Mouse (Mus musculus) retina, embryonic 14.5 days (tissue): ENCODE measurements around the gene AL607142.1.
A peak's percentile ranks its signal among the peaks of the same experiment; 100 is the strongest.

ENCODE experiments used
- DNase-seq: peaks from one replicate; pipeline ENCODE4 v3.0.0-alpha.2; 2015; ENCODE audit warnings: low spot score

Gene AL607142.1

GRCm38 (mm10) chr4:120104599-120104998 is 39.8 kb downstream of the AL607142.1 start:
- DNase-seq, result peak; percentile 86

- no peak for DNase-seq
Measured at GRCm38 (mm10) chr4:120106362-120106761, 41.6 kb downstream of the AL607142.1 start.

- no peak for DNase-seq
Measured at GRCm38 (mm10) chr4:120107787-120108186, 43.0 kb downstream of the AL607142.1 start.

DNA sequence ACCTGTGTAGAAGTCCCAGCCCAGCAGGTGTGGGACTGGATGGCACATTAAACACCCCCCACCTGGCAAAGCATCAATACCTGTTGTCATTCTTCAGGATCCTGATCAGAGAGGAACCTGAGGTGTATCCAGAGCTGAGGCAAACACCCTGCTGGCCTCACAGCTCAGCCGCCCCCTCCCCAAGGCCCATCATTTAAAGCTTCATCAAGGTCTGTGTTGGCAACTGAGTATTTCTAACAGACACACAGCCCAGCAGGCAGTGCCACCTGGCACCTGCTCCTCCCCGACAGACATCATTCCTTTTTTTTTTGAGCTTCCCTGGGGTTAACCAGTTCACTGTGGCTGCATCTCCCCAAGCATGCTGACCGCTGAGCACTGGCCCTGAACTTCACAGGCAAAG is 50.7 kb downstream of the AL607142.1 start:
- DNase-seq, result no peak

DNA sequence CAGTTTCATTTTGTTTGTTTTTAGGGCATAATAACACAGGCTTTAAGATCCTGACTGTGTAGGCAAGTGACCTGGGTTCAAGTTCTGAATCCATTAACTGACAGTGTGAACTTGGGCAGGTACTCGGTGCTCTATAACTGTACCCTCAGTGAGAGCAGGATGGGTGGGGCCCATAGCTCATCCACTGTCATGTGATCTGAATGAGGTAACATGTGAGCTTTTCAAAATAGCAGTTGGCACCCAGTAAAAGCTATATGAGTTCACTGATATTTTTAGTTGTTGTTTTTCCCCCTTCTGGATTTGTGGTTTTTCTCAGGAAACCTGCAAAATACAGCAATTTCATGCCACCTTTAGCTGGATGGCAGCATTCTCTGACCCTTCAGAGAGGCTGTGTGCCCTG is 51.5 kb downstream of the AL607142.1 start:
- DNase-seq, result no peak

DNA sequence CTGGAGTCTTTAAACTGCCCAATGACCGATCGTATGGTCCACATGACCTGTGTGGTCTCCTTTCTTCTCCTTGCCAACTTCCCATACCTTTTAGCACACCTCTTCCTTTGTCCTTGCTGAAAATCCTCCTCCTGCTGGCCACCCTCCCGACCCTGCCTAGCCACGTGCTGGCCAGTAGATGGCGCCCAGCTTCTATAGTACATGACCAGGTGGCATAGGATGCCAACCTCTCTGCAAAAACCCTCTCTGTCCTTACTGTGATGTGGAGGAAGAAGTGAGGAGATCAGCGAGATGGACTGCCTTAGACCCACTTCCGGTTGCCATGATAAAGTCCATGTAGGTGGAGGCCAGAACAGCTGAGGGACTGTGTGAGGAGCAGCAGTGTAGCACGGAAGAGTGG is 55.5 kb downstream of the AL607142.1 start:
- DNase-seq, result peak; percentile 70

DNA sequence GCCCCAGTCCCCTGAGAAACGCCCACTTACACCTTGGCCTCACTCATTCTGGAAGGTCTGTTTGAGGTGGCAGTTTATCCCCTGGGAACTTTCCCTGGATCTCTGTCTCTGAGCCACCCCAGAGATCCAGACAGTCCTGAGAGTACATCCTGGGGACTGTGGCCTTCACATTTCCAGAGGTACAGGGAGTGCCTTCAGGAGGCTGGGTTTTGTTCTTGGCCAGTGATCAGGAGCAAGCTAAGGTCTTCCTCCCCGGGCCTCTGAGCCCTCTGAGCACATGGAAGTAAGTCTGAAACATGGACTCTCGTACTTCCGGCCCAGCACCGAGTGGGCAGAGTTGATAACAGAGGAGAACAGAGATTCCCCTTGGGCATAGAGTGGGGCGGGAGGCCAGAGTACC is 59.9 kb downstream of the AL607142.1 start:
- DNase-seq, result no peak

DNA sequence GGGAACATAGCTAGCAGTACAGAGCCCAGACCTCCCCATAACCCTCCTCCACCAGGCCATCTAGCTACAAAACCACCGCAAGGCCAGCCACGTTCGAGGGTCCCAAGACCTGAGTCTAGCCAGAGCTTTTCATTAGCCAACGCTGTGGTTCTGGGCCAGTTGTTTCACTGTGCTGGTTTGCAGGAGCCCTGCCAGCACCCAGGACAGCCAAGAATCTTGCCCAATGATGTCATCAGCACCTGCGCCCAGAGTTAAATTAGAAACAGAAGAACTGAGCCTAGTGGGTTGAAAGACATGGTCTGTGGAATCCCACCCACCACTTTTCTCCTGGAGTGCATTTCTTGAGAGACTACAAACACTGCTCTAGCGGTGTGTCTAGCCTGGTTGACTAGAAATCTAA is 61.3 kb downstream of the AL607142.1 start:
- DNase-seq, result no peak

DNA sequence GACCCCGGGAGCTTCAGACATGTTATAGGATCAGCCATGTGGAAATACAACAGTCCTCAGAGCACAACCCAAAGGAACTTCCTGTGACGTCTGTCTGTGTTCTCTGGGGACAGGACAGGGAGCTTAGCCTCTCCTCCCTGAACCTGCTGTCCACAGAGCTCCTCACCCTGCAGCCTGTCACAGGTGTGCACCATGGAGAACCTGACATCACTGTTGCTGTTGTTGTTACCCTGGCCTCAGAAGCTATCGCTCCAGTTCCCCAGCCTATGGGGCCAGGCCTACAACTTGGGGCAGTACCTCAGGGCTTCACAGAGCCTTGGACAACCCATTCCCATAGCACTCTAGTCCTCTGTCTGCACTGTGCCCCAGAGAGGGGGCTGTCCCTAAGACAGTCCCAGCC is 62.5 kb downstream of the AL607142.1 start:
- DNase-seq, result no peak

- DNase-seq, result no peak
Measured at GRCm38 (mm10) chr4:120128033-120128432, 63.2 kb downstream of the AL607142.1 start.

DNA sequence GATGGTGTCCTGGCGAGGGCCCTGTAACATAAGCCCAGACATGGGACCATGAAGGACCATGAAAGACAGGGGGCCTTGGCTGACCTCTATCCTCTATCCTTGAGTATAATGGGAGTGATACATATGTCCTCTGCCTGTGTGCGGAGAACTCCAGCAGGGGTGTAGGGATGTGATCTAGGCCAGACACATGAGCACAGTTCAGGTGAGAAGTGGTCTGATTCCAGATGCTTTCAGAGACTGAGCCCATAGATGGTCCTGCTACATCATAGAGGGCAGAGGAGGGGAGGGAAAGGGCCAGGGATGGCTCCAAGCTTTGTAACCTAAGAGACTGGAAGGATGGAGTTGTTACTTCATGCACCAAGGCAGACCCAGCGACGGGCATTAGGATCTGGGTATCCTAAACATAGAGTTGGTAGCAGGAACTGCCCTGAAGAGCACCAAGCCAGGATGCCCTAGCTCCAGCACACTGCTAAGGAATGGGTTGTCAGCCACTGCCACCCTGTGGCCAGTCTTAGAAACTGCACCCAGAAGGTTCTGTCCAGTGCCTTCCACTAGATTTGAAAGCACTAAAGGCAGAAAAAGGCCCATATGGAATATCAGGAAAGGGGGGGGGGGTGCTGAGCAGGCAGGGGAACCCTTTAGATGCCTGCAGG is 64.6 kb downstream of the AL607142.1 start:
- peak; percentile 87 for DNase-seq

DNA sequence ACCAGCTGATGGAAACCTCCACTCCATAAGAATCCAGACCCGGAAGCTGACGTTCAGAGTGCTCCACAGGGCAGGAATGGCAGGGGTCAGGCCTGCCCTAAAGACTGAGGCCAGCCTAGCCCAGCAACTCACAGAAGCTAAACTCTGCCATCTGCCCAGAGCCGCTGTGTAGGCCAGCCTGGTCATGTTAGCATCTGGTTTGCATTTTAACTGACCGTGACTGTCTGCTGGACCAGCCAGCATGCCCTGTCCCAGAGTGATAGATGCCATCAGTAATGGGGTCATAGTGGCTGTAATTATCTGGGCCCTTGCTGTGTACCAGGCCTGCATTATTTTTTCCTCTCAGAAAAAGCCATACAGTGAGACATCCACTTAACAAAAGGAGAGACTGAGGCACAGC is 66.1 kb downstream of the AL607142.1 start:
- DNase-seq, result no peak

- no peak for DNase-seq
Measured at GRCm38 (mm10) chr4:120131441-120132220, 66.8 kb downstream of the AL607142.1 start.

DNA sequence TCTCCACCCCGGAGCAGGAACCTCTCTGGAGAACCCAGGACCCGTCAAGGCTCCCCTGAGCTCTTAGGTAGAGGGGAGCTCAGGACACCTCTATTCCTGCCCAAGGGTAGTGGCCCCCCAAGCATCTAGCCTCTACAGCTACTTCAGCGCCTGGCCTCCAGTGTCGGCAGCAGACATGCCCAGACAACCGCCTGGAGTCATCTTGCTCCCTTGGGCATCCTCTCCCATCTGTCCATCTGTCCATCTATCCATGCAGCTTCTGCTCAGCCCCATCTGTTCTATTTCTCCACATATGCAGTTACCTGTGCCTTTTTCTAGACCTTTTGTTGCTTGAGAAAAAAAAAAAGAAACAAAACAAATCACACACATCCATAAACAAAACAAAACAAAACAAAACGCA is 69.4 kb downstream of the AL607142.1 start:
- DNase-seq, result no peak

DNA sequence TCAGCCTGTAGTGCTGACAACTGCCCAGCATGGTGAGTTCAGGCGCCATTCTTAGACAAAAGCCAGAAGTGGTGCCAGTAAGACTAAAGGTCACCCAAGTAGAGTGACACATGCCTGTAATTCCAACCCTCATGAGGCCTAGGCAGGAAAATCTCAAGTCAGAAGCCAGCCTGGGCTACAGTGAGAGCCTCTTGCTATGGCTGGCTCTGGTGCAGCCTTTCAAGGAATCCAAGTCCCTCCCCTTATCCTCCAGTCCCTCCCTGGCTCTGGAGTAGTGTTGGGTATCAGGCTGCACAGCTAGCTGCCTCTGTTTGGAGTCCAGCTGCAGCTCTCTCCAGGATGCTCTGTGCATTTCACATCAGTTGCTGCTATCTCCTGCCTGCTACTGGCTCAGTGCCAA is 77.0 kb downstream of the AL607142.1 start:
- DNase-seq, result no peak

DNA sequence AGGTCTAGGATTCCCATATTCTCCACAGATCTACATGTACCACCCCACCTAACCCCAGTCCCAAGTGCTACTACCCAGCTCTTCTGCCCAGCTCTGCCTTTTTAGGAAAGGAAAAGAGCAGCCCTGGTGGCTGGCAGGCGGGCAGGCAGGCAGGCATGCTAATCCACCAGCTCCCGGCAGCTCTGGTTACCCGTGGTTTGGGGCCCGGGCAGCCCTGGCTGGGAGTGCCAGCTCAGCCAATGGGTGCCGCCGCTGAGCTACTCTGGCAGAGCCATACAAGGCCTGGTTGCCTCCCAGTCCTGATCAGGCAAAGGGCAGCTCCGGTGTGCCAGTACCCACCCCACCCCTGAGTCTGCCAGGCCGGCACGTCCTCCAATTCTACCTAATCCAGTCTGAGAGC is 78.1 kb downstream of the AL607142.1 start:
- DNase-seq, result no peak
